In the genomic region with DNA sequence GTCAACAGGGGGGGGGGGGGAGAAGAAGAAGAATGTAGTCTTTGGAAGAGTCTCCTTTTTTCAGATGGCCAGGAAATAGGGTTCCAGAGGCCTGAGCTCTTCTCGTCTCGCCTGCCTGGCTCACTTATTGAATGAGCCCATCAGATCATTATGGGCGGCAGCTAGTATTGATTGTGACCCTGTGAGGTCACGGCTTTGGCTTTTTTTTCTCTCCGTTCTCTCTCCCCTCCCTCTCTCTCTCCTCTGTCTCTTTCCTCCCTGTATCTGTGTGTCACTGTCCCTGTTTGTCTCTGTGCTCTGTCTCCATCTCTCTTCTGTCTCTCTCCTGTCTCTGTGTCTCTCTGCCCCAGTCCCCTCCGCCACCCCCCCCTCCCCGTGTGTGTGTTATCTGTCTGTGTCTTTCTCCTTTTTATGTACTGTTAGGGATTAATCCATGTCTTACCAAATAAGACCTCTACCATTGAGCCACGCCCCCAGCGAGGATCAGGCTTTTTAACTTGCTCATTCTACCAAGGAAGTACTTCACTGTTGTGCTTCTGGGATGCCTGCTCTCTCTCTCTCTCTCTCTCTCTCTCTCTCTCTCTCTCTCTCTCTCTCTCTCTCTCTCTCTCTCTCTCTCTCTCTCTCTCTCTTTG, we compare ENCODE assay signal across 8 mouse cellular contexts. TPM values are rescaled to one million over a fixed set of nuclear protein-coding genes. Genes with fewer than 3 reads are reported as not detected.
DNase-seq lines count a peak whose midpoint lies in the region; ATAC-seq and TF ChIP-seq lines count a peak whose summit lies in the region.

No protein-coding gene starts in this region.

- peaks cover 5% of the 10 kb centered on the region; the same call in 1 of the 2 replicates for H3K27me3 ChIP-seq in thymus, adult 2 months (ENCODE audit: control insufficient read depth, insufficient read depth, low read length)
- no peaks in the 10 kb centered on the region for H3K27me3 ChIP-seq in forebrain, embryonic 13.5 days
- peaks cover 35% of the 10 kb centered on the region for H3K27me3 ChIP-seq in liver, embryonic 16.5 days (ENCODE audit: control insufficient read depth, insufficient read depth, low read depth, low read length)

- no peaks in the 10 kb centered on the region for H3K9me3 ChIP-seq in forebrain, embryonic 13.5 days (replicated peaks)
- no peaks in the 10 kb centered on the region for H3K9me3 ChIP-seq in liver, embryonic 16.5 days (replicated peaks; ENCODE audit: control insufficient read depth, low read length)

- peak; percentile 35 for DNase-seq in thymus, postnatal 14 days
- DNase-seq in thymus, adult 2 months: no peak
- peak; percentile 14 to 33 for DNase-seq in thymus, postnatal 36 days
- DNase-seq in left cerebral cortex, postnatal 10 days (ENCODE audit: extremely low spot score in 1 of 2, low spot score in 2 of 2): no peak
- DNase-seq in cerebellum, adult 8-10 months: no peak

- 70% methylated on average over 9 of the region's 9 CpGs for WGBS in thymus, adult 2 months
- WGBS in forebrain, embryonic 13.5 days: 12% methylated on average over 9 of the region's 9 CpGs
- 37% methylated on average over 9 of the region's 9 CpGs for WGBS in liver, embryonic 16.5 days (ENCODE audit: insufficient replicate concordance)

- no peak overlapping the region for H3K9ac ChIP-seq in forebrain, embryonic 13.5 days
- H3K9ac ChIP-seq in liver, embryonic 16.5 days (ENCODE audit: low read depth, low read length): no peak overlapping the region

- no peak overlapping the region for H3K4me3 ChIP-seq in thymus, adult 2 months (ENCODE audit: control insufficient read depth, insufficient read depth, low read length)
- no peak overlapping the region for H3K4me3 ChIP-seq in forebrain, embryonic 13.5 days
- no peak overlapping the region for H3K4me3 ChIP-seq in liver, embryonic 16.5 days (ENCODE audit: low read depth, low read length)

- peaks cover 37% of the 10 kb centered on the region for H3K4me1 ChIP-seq in thymus, adult 2 months (replicated peaks; ENCODE audit: control insufficient read depth, insufficient read depth, low read length)
- H3K4me1 ChIP-seq in forebrain, embryonic 13.5 days: peaks cover 54% of the 10 kb centered on the region
- H3K4me1 ChIP-seq in liver, embryonic 16.5 days (ENCODE audit: control insufficient read depth, low read depth, low read length): peaks cover 20% of the 10 kb centered on the region

- peak overlapping the region; percentile 95; the same call in 1 of the 2 replicates for H3K4me2 ChIP-seq in forebrain, embryonic 13.5 days
- peak overlapping the region; percentile 50; the same call in 1 of the 2 replicates for H3K4me2 ChIP-seq in liver, embryonic 16.5 days (ENCODE audit: low read depth, low read length)

- no peaks in the 10 kb centered on the region for H3K36me3 ChIP-seq in thymus, adult 2 months (ENCODE audit: control insufficient read depth, insufficient read depth, low read length)
- H3K36me3 ChIP-seq in forebrain, embryonic 13.5 days (ENCODE audit: poor library complexity, severe bottlenecking): no peaks in the 10 kb centered on the region
- H3K36me3 ChIP-seq in liver, embryonic 16.5 days (ENCODE audit: control insufficient read depth, insufficient read depth): no peaks in the 10 kb centered on the region

- no peak for ATAC-seq in forebrain, embryonic 13.5 days
- ATAC-seq in liver, embryonic 16.5 days (ENCODE audit: low read depth): no peak
- no peak for ATAC-seq in granulocyte monocyte progenitor cell, adult 5-6 weeks (replicated peaks; ENCODE audit: poor library complexity, severe bottlenecking)

- no peak for TF ChIP-seq POLR2A in thymus, adult 2 months (IDR thresholded peaks at IDR 0.05; ENCODE audit: control insufficient read depth, extremely low read depth, insufficient read depth, low read length, poor library complexity)

- no peak for TF ChIP-seq CTCF in thymus, adult 2 months (IDR thresholded peaks at IDR 0.05; ENCODE audit: borderline replicate concordance, control insufficient read depth, extremely low read depth, insufficient read depth, low read length, poor library complexity)

- intact Hi-C loops in left cerebral cortex, postnatal 10 days (cut with DNase I): loop anchor here (1.0 kb wide), 1 partner anchor 92 kb away; no protein-coding TSS in a partner anchor

- H3K27ac ChIP-seq in thymus, adult 2 months (ENCODE audit: control insufficient read depth, insufficient read depth, low read length): no peak overlapping the region
- H3K27ac ChIP-seq in forebrain, embryonic 13.5 days: no peak overlapping the region
- no peak overlapping the region for H3K27ac ChIP-seq in liver, embryonic 16.5 days (ENCODE audit: low read length)

RNA-seq across cellular contexts. Expression of a gene that starts 1.5 kb away (rescaled TPM):
- 20.8 and 22.7 TPM in 2 replicates for polyA plus RNA-seq in thymus, adult 2 months (2012; rRNA removed)
- 11.5 and 13.5 TPM in 2 replicates for polyA plus RNA-seq in forebrain, embryonic 13.5 days (2015; fragmentation: Nextera tagmentation; extraction: Ambion mirVana)
- 1.8 and 2.0 TPM in 2 replicates for polyA plus RNA-seq in liver, embryonic 16.5 days (2015; fragmentation: Nextera tagmentation; extraction: Ambion mirVana)
- 10 to 100 TPM; 73.1 to 76.3 TPM for total RNA-seq in left cerebral cortex, postnatal 10 days (2021)
- total RNA-seq in granulocyte monocyte progenitor cell, adult 5-6 weeks (2014; fragmentation: Nextera tagmentation): 28.1 and 32.0 TPM in 2 replicates
- total RNA-seq in granulocyte monocyte progenitor cell, adult 5-6 weeks (2017): 17.7 and 24.5 TPM in 2 replicates

RNA-seq across cellular contexts. Expression of a gene that starts 22.0 kb away (rescaled TPM):
- polyA plus RNA-seq in thymus, adult 2 months (2012; rRNA removed): 1.4 and 1.6 TPM in 2 replicates
- 11.3 and 14.4 TPM in 2 replicates for polyA plus RNA-seq in forebrain, embryonic 13.5 days (2015; fragmentation: Nextera tagmentation; extraction: Ambion mirVana)
- 1.5 TPM in 2 replicates for polyA plus RNA-seq in liver, embryonic 16.5 days (2015; fragmentation: Nextera tagmentation; extraction: Ambion mirVana)
- 10 to 100 TPM; 39.1 to 41.8 TPM for total RNA-seq in left cerebral cortex, postnatal 10 days (2021)
- total RNA-seq in granulocyte monocyte progenitor cell, adult 5-6 weeks (2014; fragmentation: Nextera tagmentation): 1.6 and 2.1 TPM in 2 replicates
- total RNA-seq in granulocyte monocyte progenitor cell, adult 5-6 weeks (2017): 0.99 TPM in 1 of 2 replicates, not detected in the other

RNA-seq across cellular contexts. Expression of a gene that starts 26.5 kb away (rescaled TPM):
- polyA plus RNA-seq in thymus, adult 2 months (2012; rRNA removed): not detected in 2 replicates
- 0.31 and 0.67 TPM in 2 replicates for polyA plus RNA-seq in forebrain, embryonic 13.5 days (2015; fragmentation: Nextera tagmentation; extraction: Ambion mirVana)
- polyA plus RNA-seq in liver, embryonic 16.5 days (2015; fragmentation: Nextera tagmentation; extraction: Ambion mirVana): not detected in 2 replicates
- under 1 TPM; 0.53 to 0.64 TPM for total RNA-seq in left cerebral cortex, postnatal 10 days (2021)
- total RNA-seq in granulocyte monocyte progenitor cell, adult 5-6 weeks (2014; fragmentation: Nextera tagmentation): not detected in 2 replicates
- not detected in 2 replicates for total RNA-seq in granulocyte monocyte progenitor cell, adult 5-6 weeks (2017)

Comparison
In these comparisons a context has a peak if more than half of its experiments do, and no peak if none do; other contexts are left out.
1. DNase-seq: peak in thymus, postnatal 14 days (single experiment) and thymus, postnatal 36 days (2 of 2); none in thymus, adult 2 months (single experiment), left cerebral cortex, postnatal 10 days (0 of 2) and cerebellum, adult 8-10 months (single experiment).